Mouse (Mus musculus): Measurements from ENCODE around the gene C330007P06Rik. TPM values are rescaled to one million over a fixed set of nuclear protein-coding genes. Genes with fewer than 3 reads are reported as not detected.
"Not testable (repeated sequence)": the region's sequence is repeated elsewhere in the genome, so short reads cannot be mapped to it uniquely, and the experiment has no call there.

The C330007P06Rik gene
- total RNA-seq (2021) = 10 to 100 TPM; 10.9 to 11.2 TPM
- long read RNA-seq, experiment 1, transcript C330007P06Rik-202 (7 exons, 3,340 nt) = major isoform, 7 of 11 reads
- long read RNA-seq, experiment 1, partial matches to known transcripts = 0 of 11 reads
- long read RNA-seq, experiment 1, other reads (novel, unspliced or antisense) = 4 of 11 reads
- long read RNA-seq, experiment 2, transcript C330007P06Rik-202 (7 exons, 3,340 nt) = major isoform, 13 of 15 reads
- long read RNA-seq, experiment 2, partial matches to known transcripts = 1 of 15 reads
- long read RNA-seq, experiment 2, other reads (novel, unspliced or antisense) = 1 of 15 reads

DNA sequence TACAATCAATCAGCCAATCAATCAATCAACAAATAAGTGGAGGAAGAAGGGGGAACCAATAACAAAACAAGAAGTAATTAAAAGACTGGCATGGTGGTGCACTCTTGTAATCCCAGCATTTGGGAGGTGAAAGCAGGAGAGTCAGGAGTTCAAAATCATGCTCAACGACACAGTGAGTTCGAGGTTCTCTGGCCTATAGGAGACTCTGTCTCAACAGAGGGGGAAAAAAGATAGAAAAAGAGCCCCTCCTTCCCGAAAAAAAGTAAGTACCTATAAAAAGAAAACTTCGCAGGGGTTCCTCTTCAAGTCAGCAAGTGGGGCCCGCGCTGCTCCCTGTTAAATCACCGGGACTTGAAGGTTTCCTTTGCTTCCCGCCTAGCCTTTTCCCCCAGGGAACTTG is at the start of gene C330007P06Rik, which contains the start of gene Ube2a:
C330007P06Rik (minus strand) TSS at position 347 of the 400 bp plus-strand sequence.
Ube2a (plus strand) TSS at position 136 of the 400 bp plus-strand sequence.
- no peak for DNase-seq

DNA sequence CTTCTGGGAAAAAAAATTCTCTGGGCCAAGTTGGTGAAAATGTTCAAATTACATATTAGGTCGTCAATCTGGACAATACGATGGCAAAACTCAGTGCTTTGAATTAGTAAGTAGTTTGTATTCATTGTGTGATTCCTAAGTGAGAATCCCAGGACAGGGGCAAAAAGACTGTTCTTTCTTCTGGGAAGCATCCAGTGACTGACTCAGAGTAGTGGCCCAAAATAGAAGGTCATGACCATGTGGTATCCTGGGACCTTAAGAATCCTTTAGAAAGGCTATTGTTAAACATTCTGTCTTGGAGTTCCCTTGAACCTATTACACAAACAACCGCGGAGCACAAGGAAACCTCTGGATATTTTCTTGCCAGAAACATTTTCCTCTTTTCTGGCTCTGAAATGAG is 47.4 kb upstream of the C330007P06Rik start:
- DNase-seq = no peak

DNA sequence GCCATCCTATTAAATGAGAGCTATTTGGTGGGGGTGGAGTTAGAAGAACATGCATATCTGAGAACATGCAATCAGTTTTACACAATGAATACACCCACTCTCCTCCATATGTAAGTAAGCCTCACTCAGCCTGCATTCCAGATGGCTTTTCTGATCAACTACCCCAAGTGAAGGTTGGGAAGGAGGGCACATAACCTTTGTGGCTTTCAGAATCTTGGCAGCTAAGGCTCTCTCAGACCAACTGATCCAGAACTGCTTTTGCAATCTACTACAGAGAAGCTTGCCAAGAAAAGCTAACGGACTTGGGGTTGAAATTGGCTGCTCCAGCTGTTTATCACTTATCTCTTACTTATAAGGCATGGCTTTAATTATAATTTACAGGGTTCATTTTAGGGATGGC is 43.8 kb upstream of the C330007P06Rik start:
- DNase-seq = no peak

DNA sequence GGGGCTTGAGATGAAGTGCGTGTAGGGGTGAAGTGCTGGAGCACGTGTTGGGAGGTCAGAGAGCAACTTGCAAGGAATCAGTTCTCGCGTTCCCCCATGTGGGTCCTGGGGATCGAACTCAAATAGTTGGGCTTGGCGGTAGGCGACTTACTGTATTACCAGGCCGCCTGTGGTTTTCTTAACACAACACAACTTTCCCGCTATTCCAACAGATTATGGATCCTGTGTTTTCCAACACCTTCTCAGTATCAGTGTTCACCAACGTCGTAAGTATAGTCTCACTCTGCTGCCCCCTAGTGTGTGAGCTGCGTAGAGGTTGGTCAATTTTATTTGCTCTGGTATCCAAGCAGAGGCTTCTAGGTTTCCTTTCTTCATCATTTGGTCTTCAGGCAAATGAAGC is 37.4 kb upstream of the C330007P06Rik start:
- DNase-seq = no peak

DNA sequence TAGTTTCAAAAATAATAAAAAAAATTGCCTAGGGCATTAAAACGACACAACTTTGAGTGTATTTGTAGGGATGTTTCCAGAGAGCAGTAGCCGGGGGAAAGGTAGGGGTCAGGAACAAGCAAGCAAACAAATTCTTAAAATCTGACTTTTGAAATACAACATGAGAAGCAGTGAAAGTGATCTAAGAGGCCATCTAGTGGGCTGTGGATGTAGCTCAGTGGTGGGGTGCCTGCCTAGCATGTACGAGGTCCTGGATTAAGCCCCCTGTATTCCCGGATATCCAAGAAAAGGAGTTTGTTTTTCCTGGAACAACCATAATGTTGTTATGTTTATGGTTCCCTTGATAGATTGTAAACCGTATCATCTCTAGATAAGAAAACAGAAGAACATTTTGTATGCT is 32.6 kb upstream of the C330007P06Rik start:
- no peak for DNase-seq

DNA sequence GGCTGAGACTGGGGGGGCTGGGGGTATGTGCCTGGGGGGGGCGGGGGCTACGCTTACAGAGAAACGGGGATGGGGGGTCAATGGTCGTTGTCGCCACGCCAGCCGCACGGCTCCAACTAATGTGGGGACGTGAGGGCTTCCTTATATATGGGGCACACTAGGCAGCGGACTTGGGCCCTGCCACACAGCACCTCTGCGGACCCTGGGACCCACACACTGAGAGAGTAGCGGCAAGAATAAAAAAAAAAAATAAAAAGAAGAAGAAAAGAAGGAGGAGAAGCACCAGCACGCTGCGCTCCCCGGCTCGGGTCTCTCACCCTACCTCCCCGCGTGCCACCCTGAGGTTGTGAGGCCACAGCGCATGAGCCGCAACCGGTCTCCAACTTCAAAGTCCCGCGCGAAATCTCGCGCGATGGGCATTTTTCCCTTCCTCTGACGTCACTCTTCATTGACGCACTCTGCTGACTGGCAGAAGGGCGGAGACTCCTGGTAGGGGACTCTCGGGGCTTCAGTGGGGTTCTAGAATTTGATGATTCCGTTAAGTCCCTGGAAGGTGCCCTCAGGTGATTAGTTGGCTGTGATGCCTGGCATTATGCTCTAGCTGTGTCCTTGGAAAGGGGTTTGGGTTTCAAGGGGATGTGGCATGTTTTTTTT is 29.3 kb upstream of the C330007P06Rik start:
- DNase-seq = peak; percentile 89

DNA sequence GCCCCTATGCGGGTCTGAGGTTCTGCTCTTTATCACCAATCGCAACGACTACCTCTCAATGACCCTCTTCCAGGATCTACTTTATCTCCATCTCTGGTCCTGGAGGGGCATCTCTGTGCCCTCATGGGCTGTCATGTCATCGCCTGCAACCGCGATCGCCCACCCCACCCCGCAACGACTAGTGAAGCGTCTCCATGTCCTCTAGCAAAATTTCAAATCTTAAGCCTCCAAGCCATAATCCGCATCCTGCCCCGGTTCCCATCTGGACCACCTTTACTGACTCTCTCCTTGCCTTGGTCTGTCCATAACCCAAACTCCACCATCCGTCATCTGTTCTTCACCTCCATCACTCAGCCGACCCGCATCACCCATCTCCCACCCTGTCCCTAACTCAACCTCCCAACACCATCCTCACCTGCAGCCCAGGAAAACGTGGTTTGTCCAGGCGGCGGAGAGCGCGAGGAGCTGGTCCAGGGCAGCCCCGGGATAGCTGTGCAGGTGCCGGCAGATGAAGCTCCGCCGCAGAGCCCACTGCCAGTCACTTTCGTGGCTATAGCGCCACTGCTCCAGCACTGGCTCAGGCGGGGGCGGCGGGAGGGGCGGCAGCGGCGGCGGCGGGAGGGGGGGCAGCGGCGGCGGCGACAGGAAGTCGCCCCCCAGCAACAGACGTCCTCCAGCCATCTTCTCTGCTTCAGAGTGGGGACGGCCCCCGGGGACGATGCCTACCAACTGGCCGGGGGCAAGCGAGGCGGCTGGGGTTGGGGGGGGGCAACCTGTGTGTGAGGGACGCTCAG is 28.6 kb upstream of the C330007P06Rik start, which contains the start of gene Nkrf:
Nkrf (minus strand) TSS at position 579 of the 794 bp plus-strand sequence.
- no peak for DNase-seq

DNA sequence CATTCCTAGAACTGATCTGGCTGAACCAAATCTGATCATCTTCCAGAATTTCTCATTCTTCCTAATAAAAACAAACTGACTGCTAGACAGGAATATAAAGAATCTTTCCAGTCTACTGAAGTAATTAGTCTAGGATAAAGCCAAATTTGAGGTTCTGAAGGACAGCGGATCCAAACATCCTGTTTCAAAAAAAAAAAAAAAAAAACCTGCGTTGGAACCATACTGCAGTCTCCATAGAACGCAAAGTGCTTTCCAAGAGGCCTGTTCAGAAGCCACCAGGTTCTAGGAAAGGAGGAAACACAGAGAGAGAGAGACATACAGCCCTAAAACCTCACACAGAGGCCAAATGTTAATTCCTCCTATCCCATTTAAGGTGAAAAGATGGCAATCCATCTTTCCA is 27.7 kb upstream of the C330007P06Rik start:
- DNase-seq = no peak

DNA sequence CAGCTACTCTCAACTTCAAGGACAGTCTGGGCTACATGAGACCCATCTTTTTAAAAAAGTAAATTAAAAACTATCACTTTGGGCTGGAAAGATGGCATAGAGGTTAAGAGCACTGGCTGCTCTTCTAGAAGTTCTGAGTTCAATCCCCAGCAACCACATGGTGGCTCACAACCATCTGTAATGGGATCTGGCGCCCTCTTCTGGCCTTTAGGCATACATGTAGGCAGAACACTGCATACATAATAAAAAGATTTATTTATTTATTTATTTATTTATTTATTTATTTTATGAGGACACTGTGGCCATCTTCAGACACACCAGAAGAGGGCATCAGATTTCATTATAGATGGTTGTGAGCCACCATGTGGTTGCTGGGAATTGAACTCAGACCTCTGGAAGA is 25.0 kb upstream of the C330007P06Rik start:
- not testable (repeated sequence) for DNase-seq

DNA sequence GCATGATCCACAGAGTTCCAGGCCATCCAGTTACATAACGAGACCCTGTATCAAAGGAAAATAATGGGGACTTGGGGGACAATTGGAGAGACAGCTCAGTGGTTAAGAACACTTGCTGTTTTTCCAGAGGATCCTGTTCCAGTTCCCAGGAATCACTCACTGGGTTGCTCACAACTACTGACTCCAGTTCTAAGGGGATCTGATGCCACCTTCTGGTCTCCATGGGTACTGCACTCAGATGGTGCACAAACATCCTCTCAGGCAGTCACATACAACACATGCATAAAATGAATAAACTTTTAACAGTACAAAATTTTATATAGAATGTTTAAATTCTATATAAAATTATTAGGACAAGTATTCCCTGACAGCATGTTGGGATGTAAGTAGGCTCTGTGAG is 10.8 kb upstream of the C330007P06Rik start:
- DNase-seq = no peak

DNA sequence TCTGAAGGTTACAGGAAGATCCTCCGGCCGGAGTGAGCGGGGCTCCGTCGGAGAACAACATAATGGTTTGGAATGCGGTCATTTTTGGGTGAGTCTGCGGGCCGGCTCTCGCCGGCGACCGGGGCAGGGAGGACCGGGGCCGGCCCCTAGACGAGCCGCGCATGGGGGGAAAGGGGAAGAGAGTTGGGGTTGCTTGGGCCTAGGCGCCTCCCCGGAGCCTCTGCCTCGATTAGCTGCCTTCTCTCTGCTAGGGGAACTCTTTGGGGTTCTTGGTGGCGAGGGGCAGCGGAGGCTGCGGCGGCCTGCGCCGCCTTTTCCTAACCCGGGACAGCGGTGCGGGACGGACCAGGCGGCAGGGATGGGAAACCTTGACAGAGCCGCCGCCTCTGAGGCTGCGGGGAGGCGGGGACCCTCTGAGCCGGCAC is 805 bp upstream of the C330007P06Rik start:
- no peak for DNase-seq

DNA sequence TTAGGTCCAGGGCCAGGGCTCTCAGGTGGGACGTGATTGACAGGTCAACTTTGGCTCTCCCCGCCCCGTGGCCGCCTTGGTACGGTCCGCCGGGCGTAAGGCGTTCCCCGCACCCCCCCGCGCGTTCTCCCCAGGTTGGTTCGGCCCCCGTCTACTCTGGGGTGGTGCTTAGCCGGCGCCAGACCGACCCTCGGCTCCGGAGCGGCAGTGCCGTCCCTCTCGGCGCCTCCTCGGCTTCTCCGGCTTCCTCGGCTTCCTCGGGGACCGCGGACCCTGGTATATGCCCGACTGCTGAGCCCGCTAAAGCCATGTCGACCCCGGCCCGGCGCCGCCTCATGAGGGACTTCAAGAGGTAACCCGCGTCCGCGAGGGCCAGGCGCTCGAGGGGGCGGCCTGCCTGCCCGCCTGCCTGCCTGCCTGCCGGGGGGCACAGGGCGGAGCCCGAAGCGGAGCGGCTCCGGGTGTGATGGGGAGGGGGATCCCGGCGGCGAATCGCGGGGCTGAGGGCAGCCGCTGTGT is 326 bp upstream of the C330007P06Rik start:
- DNase-seq = peak; percentile 84

DNA sequence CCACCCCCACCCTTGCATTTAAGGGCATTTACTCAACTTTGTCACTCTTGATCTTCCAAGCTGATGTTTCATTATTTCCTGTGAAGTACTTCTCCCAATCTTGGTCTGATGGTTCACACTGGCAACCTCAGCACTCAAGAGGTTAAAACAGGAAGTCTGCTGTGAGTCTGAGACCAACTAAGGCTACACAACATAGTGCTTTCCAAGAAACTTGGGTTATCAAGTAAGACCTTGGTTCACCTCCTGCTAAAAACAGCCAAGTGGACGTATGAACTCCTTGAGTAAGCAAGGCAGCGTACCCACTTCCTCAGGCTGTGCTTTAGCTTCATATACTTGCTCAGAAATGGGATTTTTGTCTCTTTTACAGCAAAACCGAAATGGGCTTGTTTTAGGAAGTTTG is 3.5 kb downstream of the C330007P06Rik start:
- no peak for DNase-seq

DNA sequence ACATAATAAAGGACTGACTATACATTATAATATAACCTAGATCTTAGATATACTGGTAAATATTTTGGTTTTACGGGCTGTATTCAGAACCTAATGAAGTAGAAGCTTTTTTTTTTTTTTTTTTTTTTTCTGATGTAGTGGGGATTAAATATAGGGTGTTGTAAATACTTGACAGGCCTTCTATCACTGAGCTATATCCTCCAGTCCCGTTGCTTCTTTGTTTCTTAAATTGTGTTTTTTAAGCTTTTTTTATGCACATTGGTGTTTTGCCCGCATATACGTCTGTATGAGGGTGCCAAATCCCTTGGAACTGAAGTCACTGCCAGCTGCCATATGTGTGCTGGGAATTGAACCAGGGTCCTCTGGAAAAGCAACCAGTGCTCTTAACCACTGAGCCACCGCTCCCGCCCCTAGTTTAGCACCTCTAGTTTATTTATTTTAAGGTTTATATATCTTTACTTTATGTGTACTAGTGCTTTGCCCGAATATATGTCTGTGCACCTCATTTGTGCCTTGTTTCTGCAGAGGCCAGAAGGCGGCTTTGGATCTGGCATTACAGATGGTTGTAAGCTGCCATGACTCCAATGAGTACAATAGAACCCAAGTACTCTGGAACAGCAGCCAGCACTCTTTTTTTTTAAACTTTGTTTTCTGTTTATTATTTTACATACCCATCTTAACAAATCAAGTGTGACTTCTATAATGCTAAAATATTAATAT is 9.1 kb downstream of the C330007P06Rik start:
- no peak for DNase-seq

DNA sequence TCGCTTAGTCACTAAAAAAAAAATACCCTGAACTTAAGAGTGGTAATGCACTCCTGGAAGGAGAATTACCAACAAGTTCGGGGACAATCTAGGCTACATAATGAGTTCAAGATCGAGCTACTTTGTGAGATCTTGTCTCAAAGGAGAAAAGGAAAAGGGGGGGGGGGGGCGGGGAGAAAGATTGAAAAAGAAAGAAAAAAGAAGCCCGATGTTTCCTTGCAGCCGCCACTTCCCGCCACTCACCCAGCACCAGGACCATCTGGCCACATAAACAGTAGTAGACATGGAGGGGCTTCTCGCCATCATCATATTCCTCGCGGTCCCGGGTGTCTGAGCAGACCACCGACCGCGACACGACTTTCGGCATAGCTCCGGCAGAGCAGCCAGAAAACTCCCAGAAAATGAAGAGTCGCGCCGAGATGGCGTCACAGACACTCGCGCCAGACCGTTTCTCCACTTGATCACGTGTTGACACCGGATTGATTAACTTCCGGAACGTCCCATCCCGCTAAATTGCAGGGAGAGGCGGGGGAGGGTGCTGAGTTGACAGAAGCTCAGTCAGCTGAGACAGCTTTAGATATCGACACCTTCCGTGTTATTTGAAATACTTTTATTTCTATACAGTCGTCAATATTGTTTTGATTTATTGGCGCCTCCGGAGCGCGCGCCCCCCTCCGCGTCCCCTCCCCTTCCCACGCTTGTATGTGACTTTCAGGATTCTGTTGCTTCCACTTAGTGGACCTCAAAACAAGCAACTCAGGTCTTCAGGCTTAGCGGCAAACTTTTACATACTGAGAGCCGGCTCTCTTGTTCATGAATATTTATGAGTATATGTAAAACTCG is 9.9 kb downstream of the C330007P06Rik start:
- DNase-seq = peak; percentile 78

DNA sequence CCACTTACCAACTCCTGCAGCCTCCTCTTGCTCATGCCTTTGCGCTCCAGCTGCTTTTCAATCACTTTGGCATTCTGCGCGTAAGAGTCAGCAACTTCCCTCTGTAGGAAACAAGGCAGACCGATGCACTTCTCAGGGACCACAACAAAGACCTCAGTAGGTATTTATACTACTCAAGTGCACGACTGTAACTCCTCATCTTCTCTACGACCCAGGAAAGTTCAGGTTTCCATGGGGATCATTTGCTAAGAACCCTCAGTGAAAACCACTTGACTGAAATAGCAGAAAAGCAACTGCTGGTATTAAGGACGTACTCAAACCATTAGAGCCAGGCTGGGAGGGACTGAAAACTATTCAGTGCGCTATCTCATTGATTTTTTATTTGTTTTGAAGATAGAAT is 21.3 kb downstream of the C330007P06Rik start:
- no peak for DNase-seq

DNA sequence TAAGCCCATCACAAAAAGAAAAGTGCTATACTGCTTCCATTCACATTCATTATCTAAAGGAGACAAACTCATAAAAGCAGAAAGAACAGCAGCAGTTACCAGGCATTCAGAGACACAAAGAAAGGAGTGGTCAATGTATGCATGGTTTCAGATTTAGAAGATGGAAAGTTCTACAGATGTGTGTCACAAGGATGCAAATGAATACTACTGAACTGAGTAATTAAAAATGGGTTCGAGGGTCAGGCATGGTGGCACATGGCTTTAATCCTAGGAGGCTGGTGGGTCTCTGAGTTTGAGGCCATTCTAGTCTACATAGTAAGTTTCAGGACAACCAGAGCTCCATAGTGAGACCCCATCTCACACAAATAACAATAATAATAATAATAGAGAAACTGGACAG is 26.8 kb downstream of the C330007P06Rik start:
- DNase-seq = no peak

DNA sequence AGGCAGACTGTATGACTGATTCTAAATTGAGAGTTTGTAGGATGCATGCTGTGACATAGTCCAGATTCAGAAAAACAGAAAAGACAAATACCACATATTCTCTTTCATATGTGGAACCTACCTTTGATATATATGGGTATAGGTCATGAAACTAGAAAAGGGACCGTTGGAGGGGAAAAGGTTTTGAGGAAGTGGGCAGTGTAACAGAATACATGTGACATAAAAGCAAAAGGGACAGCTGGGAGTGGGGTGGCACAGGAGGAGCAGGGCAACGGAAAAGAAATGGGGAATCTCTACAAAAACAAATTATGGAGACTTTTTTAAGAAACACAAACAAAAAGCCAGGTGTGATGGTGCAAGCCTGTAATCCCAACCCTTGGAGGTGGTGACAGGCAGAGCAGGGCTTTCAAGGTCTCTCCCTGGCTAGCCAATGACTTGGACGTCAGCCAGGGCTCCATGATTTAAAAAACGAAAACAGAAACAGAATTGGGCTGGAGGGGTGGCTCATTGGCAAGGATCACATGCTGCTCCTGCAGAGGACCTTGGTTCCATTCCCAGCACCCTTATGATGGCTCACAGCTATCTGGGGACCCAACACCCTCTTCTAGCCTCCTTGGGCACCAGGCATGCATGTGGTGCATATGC is 30.4 kb downstream of the C330007P06Rik start:
- no peak for DNase-seq

DNA sequence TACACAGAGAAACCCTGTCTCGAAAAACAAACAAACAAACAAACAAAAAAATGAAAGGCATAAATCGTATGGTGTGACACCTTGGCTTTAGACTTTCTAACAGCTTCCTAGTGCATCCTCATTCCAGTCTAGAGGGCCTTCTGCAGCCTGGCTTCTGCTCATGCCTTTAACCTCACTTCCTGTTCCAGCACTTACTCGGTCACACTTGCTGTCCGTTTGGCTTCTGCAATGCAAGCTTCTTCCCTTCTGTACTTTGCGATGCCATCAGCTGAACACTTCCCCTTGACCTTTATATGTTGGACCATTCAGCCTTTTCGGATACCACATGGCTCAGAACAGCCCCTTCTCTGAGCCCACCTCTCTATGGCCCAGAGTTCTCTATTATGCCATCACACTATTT is 32.2 kb downstream of the C330007P06Rik start:
- no peak for DNase-seq

DNA sequence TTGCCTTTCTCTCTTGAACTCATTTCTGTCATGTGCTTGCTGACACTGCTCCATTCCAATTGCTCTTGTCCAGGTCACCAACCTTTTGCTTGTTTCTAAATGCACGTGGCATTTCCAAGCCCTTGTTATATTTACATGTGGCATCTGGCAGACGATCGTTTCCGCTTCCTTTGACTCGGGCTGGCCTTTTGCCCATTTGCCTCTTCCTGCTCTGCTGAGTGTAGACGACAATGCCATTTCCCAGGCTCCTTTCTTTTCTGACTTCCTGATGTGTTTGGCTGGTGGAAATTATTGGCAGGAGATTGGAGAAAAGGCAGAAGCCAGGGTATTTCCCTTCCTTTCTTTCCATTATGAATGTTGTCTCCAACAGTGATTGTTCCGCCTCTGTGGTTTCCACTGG is 34.5 kb downstream of the C330007P06Rik start:
- DNase-seq = no peak
